Mouse (Mus musculus) liver, embryonic 12.5 days (tissue): ENCODE data around the gene Ppm1f. TPM values are rescaled to one million over a fixed set of nuclear protein-coding genes. Genes with fewer than 3 reads are reported as not detected.
"Not testable (repeated sequence)": the region's sequence is repeated elsewhere in the genome, so short reads cannot be mapped to it uniquely, and the experiment has no call there.

Experiments
- ATAC-seq: fragments of 200-750 bp; cut with Nextera tagmentation; 2 replicates; pipeline ENCODE4 v1.8.0; 2017; ENCODE audit warnings: moderate number of reproducible peaks, mild to moderate bottlenecking, moderate library complexity
- H3K27ac ChIP-seq: fragments of 300-500 bp; sonication (generic); 2 replicates; pipeline ENCODE4 v1.5.1; 2016; ENCODE audit warnings: mild to moderate bottlenecking
- H3K27me3 ChIP-seq: fragments of 300-500 bp; sonication (generic); replicated peaks from 2 replicates; pipeline ENCODE4 v1.6.1; 2016; ENCODE audit warnings: mild to moderate bottlenecking, moderate library complexity
- H3K36me3 ChIP-seq: fragments of 300-500 bp; sonication (generic); 2 replicates; pipeline ENCODE4 v1.6.1; 2016; ENCODE audit warnings: mild to moderate bottlenecking, moderate library complexity
- H3K4me1 ChIP-seq: fragments of 300-500 bp; sonication (generic); 2 replicates; pipeline ENCODE4 v1.6.1; 2016
- H3K4me2 ChIP-seq: fragments of 300-500 bp; sonication (generic); 2 replicates; pipeline ENCODE4 v1.6.1; 2016; ENCODE audit warnings: mild to moderate bottlenecking, moderate library complexity
- H3K4me3 ChIP-seq: fragments of 300-500 bp; sonication (generic); 2 replicates; pipeline ENCODE4 v1.5.1; 2016; ENCODE audit warnings: mild to moderate bottlenecking, moderate library complexity
- H3K9ac ChIP-seq: fragments of 300-500 bp; sonication (generic); 2 replicates; pipeline ENCODE4 v1.6.1; 2016; ENCODE audit warnings: mild to moderate bottlenecking, moderate library complexity
- H3K9me3 ChIP-seq: fragments of 300-500 bp; sonication (generic); replicated peaks from 2 replicates; pipeline ENCODE4 v1.6.1; 2016; ENCODE audit warnings: mild to moderate bottlenecking, moderate library complexity
- WGBS: fragments of 180-500 bp; shearing (Covaris S2); methylation state at CpG from one replicate; pipeline ENCODE4 v1.1.7; 2016; ENCODE audit not compliant: insufficient replicate concordance; 5-methylcytosine and 5-hydroxymethylcytosine counted together
- polyA plus RNA-seq: library from polyadenylated mRNA; unstranded; fragments of >200 nt; fragmentation: Nextera tagmentation; extraction: Ambion mirVana; gene quantifications from 2 replicates; pipeline ENCODE4 v1.2.1, GENCODE M21; 2016

The Ppm1f gene
- 13.8 and 14.4 TPM in 2 replicates for polyA plus RNA-seq

DNA sequence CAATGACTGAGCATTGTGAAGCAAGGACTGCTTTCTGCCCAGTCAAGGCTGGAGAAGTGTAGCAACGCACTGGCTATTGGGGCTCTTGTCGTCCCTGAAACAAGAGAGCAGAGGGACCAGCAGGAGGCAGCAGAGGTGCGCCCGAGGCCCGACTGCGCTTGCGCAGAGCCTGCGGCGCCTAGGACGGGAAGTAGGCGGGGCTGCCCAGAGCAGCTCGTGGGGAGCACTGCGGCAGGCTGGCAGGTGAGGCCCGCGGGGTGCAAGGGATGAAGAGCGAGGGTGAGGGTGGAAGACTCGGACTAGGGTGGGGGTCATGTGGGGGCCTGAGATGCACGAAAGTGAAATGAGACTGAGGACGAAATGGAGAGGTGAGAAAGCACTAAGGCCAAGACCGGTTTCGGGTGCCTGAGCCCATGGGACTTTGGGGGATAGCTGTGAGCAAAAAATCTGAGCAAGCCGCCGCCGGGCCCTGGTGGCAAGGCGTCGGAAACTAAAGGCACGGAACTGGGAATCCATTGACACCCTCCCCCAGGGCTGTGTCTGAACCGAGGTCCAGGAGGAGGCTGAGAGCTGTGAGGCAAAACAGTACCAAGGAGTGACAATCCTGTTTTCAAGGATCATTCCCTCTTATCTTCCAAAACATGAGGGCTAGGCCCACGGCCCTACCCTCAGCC is at the start of gene Ppm1f:
Gene Ppm1f, plus strand, starts transcription at position 88 of the 674 bp plus-strand sequence.
- Histone ChIP-seq H3K9me3 (no peaks in the 10 kb centered on the region), H3K36me3 (peaks cover 24% of the 10 kb centered on the region), H3K4me2 (peak within 1 kb of the TSS; percentile 83), H3K27me3 (no peaks in the 10 kb centered on the region), H3K27ac (peak within 1 kb of the TSS; percentile 39), H3K4me1 (peaks cover 24% of the 10 kb centered on the region), H3K4me3 (peak within 1 kb of the TSS; percentile 64), H3K9ac (peak within 1 kb of the TSS; percentile 73)
- WGBS, result under 1% methylated on average over 29 of the region's 29 CpGs
- ATAC-seq, result peak; percentile 89

DNA sequence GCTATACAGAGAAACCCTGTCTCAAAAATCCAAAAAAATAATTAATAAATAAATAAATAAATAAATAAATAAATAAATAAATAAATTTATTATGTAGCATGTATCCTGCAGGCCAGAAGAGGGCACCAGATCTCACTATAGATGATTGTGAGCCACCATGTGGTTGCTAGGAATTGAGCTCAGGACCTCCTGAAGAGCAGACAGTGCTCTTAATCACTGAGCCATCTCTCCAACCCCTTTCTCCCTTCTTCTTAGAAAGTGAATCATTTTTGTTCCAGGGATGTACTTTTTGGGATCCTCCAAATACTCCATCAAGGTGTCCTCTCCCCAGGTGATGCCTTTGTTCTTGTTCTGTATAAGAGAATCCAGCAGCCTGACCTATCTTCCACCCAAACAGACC is 47.1 kb upstream of the Ppm1f start:
- H3K4me2 ChIP-seq, result no peak overlapping the region
- no peaks in the 10 kb centered on the region for H3K9me3 ChIP-seq
- no peak overlapping the region for H3K27ac ChIP-seq
- H3K36me3 ChIP-seq, result no peaks in the 10 kb centered on the region
- no peak overlapping the region for H3K4me3 ChIP-seq
- no peaks in the 10 kb centered on the region for H3K27me3 ChIP-seq
- peaks cover 8% of the 10 kb centered on the region for H3K4me1 ChIP-seq
- no peak for ATAC-seq
- H3K9ac ChIP-seq, result no peak overlapping the region

DNA sequence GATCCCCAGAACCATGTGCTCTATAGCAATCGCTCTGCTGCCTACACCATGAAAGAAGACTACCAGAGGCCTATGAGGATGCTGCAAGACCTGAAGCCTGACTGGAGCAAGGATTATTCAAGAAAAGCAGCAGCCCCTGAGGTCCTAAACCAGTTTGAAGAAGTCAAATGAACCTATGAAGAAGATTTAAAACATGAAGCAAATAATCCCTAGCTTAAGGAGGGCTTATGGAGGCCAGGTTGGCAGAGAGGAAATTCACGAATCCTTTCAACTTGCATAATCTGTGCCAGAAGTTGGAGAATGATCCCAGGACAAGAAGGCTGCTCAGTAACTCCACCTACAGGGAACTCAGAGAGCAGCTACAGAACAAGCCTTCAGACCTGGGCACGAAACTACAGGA is 43.9 kb upstream of the Ppm1f start:
- Histone ChIP-seq H3K9me3 (no peaks in the 10 kb centered on the region), H3K9ac (no peak overlapping the region), H3K4me3 (no peak overlapping the region), H3K27me3 (no peaks in the 10 kb centered on the region), H3K36me3 (no peaks in the 10 kb centered on the region), H3K27ac (no peak overlapping the region), H3K4me1 (no peaks in the 10 kb centered on the region), H3K4me2 (no peak overlapping the region)
- no peak for ATAC-seq
- 71% methylated on average over 3 of the region's 3 CpGs for WGBS

DNA sequence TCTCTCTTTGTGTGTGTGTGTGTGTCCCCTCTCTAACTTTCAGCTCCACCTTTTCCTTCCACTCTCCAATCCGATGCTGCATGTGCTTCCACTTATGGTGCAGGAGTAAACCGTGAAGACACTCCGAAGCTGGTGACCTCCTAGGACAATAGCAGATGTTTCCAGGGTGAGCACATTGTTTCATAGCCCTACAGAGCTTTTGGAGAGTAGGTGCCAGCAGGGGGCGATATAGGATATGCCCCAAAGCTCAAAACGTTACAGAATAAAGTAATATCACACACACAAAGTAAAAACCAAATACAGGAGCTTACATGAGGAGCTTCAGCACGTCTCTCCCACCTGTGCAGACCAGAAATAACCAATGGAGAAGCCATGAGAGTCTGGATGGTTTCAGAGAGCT is 41.4 kb upstream of the Ppm1f start:
- H3K27ac ChIP-seq, result no peak overlapping the region
- H3K27me3 ChIP-seq, result no peaks in the 10 kb centered on the region
- H3K4me1 ChIP-seq, result no peaks in the 10 kb centered on the region
- no peak overlapping the region for H3K4me2 ChIP-seq
- H3K4me3 ChIP-seq, result no peak overlapping the region
- ATAC-seq, result no peak
- no peaks in the 10 kb centered on the region for H3K36me3 ChIP-seq
- WGBS, result 12% methylated on average over 6 of the region's 6 CpGs
- no peak overlapping the region for H3K9ac ChIP-seq
- no peaks in the 10 kb centered on the region for H3K9me3 ChIP-seq

GRCm38 (mm10) chr16:16855541-16855940 is 40.7 kb upstream of the Ppm1f start:
- no peak overlapping the region for H3K9ac ChIP-seq
- no peak for ATAC-seq
- H3K4me1 ChIP-seq, result no peaks in the 10 kb centered on the region
- H3K9me3 ChIP-seq, result no peaks in the 10 kb centered on the region
- H3K4me3 ChIP-seq, result no peak overlapping the region
- H3K4me2 ChIP-seq, result no peak overlapping the region
- no peak overlapping the region for H3K27ac ChIP-seq
- H3K36me3 ChIP-seq, result no peaks in the 10 kb centered on the region
- WGBS, result 73% methylated on average over 1 of the region's 1 CpGs
- no peaks in the 10 kb centered on the region for H3K27me3 ChIP-seq

DNA sequence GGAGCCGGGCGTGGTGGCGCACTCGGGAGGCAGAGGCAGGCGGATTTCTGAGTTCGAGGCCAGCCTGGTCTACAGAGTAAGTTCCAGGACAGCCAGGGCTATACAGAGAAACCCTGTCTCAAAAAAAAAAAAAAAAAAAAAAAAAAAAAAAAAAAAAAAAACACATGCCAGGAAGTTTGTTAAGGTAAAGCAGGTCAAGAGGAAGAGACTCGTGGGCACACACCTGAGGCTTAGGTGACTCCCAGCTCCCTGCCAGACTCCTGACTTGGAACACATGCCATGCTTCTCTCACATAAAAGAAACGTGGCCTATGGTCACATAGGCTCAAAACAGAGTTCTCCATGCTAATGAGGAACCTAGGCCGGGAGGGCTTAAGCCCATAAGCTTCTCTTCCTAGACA is 40.2 kb upstream of the Ppm1f start:
- not testable (repeated sequence) for H3K27ac ChIP-seq, ATAC-seq

DNA sequence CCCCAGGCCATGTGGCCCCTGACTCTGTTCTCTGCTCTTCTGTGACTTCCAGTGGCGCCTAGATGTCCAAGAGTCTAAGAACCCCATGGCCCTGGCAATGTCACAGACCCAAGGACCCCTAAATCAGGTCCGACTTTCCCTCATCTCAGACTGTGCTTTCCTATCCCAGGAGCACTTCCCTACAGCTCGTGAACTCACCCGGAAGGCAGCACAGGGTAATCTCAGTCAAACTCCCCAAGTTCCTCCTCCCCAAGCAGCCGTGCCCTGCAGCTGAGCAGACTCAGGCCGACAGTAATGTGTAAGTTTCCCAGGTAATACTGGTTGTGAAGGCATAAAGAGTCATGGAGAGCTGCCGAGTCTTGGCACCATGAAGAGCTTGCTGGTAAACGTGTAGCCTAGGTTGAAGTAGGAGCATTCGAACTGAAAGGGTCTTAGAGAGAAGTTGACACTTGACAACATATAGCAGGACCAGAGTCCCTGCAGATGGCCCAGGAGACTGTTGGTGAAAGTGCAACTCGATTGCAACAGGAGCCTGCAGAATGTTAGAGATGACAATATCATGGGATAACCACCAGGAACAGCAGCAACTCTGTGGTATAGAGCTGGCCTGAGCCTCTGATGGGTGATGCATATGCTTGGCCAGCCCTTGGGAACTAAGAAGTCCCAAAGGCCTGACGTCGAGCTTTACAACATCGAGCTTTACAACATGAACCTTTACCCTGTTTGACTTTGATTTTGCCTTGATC is 39.4 kb upstream of the Ppm1f start:
- H3K27me3 ChIP-seq, result no peaks in the 10 kb centered on the region
- no peak overlapping the region for H3K27ac ChIP-seq
- H3K36me3 ChIP-seq, result no peaks in the 10 kb centered on the region
- no peak for ATAC-seq
- H3K9me3 ChIP-seq, result no peaks in the 10 kb centered on the region
- H3K4me3 ChIP-seq, result no peak overlapping the region
- H3K9ac ChIP-seq, result no peak overlapping the region
- WGBS, result 53% methylated on average over 13 of the region's 13 CpGs
- no peaks in the 10 kb centered on the region for H3K4me1 ChIP-seq
- H3K4me2 ChIP-seq, result no peak overlapping the region

More for the DNA sequence above, 40.2 kb upstream of the Ppm1f start:
- H3K4me3 ChIP-seq, H3K9ac ChIP-seq, H3K9me3 ChIP-seq, H3K36me3 ChIP-seq, H3K4me2 ChIP-seq, H3K4me1 ChIP-seq, H3K27me3 ChIP-seq: not testable (repeated sequence)
- 67% methylated on average over 9 of the region's 9 CpGs for WGBS

GRCm38 (mm10) chr16:16862288-16862687 is 34.0 kb upstream of the Ppm1f start:
- H3K9ac ChIP-seq, result no peak overlapping the region
- no peaks in the 10 kb centered on the region for H3K9me3 ChIP-seq
- ATAC-seq, result no peak
- no peak overlapping the region for H3K4me3 ChIP-seq
- no peaks in the 10 kb centered on the region for H3K27me3 ChIP-seq
- no peak overlapping the region for H3K27ac ChIP-seq
- WGBS, result 59% methylated on average over 3 of the region's 3 CpGs
- H3K4me1 ChIP-seq, result 0 out of 2 replicates have a peak, but pooled peaks cover 7% of the 10 kb centered on the region
- H3K36me3 ChIP-seq, result no peaks in the 10 kb centered on the region
- H3K4me2 ChIP-seq, result no peak overlapping the region

GRCm38 (mm10) chr16:16863978-16864377 is 32.3 kb upstream of the Ppm1f start, which contains the start of gene Igll1:
Gene Igll1, minus strand, starts transcription at chr16:16863985.
- no peak within 1 kb of the TSS for H3K4me2 ChIP-seq
- ATAC-seq, result no peak
- H3K27me3 ChIP-seq, result no peaks in the 10 kb centered on the region
- 59% methylated on average over 2 of the region's 2 CpGs for WGBS
- H3K9me3 ChIP-seq, result no peaks in the 10 kb centered on the region
- H3K27ac ChIP-seq, result no peak within 1 kb of the TSS
- H3K4me1 ChIP-seq, result 0 out of 2 replicates have a peak, but pooled peaks cover 7% of the 10 kb centered on the region
- H3K9ac ChIP-seq, result no peak within 1 kb of the TSS
- no peaks in the 10 kb centered on the region for H3K36me3 ChIP-seq
- H3K4me3 ChIP-seq, result no peak within 1 kb of the TSS

DNA sequence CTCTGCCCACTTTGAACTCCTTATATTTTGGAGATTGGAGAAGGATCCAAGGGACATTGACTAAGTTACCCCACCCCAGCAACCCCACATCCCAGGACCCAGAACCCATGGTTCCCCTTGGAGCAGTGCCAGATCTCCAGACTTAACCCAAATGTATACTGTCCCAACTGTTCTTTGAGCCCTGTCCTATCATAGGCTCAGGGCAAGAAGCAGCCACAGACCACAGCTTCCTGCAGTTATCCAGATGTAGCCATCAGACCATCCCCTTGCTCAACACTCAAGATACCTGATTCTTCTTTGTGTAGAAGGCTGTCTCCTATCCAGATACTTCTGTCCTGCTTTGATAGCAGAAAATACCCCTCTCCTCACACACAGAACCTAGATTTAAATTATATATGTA is 31.1 kb upstream of the Ppm1f start:
- 0 out of 2 replicates have a peak, but pooled peaks have one; percentile 36 for ATAC-seq
- Histone ChIP-seq H3K36me3 (no peaks in the 10 kb centered on the region), H3K27ac (no peak overlapping the region), H3K4me2 (no peak overlapping the region), H3K27me3 (no peaks in the 10 kb centered on the region), H3K9ac (no peak overlapping the region), H3K4me3 (no peak overlapping the region), H3K9me3 (no peaks in the 10 kb centered on the region), H3K4me1 (peaks cover 9% of the 10 kb centered on the region; the same call in 1 of the 2 replicates)

- no peak overlapping the region for H3K9ac ChIP-seq
- no peak overlapping the region for H3K4me3 ChIP-seq
- WGBS, result 16% methylated on average over 5 of the region's 5 CpGs
- no peak for ATAC-seq
- H3K9me3 ChIP-seq, result no peaks in the 10 kb centered on the region
- H3K36me3 ChIP-seq, result no peaks in the 10 kb centered on the region
- H3K4me1 ChIP-seq, result peaks cover 10% of the 10 kb centered on the region; the same call in 1 of the 2 replicates
- no peak overlapping the region for H3K27ac ChIP-seq
- H3K27me3 ChIP-seq, result no peaks in the 10 kb centered on the region
- no peak overlapping the region for H3K4me2 ChIP-seq
Observed at GRCm38 (mm10) chr16:16865696-16866561, 30.3 kb upstream of the Ppm1f start.

DNA sequence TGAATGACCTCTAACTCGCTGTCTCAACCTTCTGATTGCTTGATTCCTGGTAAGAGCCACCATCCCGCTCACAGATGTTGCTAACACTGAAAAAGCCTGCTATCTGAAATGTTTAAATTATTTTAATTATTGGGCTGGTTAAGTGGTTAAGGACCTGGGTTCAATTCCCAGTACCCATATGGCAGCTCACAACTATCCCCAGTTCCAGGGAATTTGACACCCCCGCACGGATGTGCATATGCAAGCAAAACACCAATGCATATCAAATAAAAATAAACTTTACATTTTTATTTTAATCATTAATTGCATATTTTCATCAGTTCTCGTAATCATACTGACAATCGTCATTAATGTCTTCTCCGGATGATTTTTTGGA is 26.0 kb upstream of the Ppm1f start:
- ATAC-seq, result no peak
- Histone ChIP-seq H3K9me3 (no peaks in the 10 kb centered on the region), H3K27me3 (no peaks in the 10 kb centered on the region), H3K36me3 (peaks cover 10% of the 10 kb centered on the region), H3K4me1 (peaks cover 29% of the 10 kb centered on the region), H3K4me3 (peak overlapping the region; percentile 93), H3K4me2 (peak overlapping the region; percentile 79), H3K9ac (peak overlapping the region; percentile 91), H3K27ac (no peak overlapping the region)
- WGBS, result 36% methylated on average over 7 of the region's 7 CpGs
